Mouse (Mus musculus) stomach, embryonic 14.5 days (tissue): ENCODE results near the gene Abca2. TPM values are rescaled to one million over a fixed set of nuclear protein-coding genes. Genes with fewer than 3 reads are reported as not detected.

Experiments
- ATAC-seq: fragments of 200-750 bp; cut with Nextera tagmentation; 2 replicates; pipeline ENCODE4 v1.8.0; 2017; ENCODE audit warnings: low read depth, moderate TSS enrichment; ENCODE audit not compliant: insufficient number of reproducible peaks, insufficient read depth, low FRiP score
- H3K27ac ChIP-seq: fragments of 300-500 bp; sonication (generic); 2 replicates; pipeline ENCODE4 v1.5.1; 2014; ENCODE audit warnings: mild to moderate bottlenecking, low read length, moderate library complexity, mixed read lengths
- H3K27me3 ChIP-seq: fragments of 300-500 bp; sonication (generic); 2 replicates; pipeline ENCODE4 v1.6.1; 2014; ENCODE audit warnings: low read length, control low read depth, mixed read lengths; ENCODE audit not compliant: control insufficient read depth, insufficient read depth
- H3K36me3 ChIP-seq: fragments of 300-500 bp; sonication (generic); 2 replicates; pipeline ENCODE4 v1.6.1; 2014; ENCODE audit warnings: mild to moderate bottlenecking, control low read depth, low read length, moderate library complexity, mixed read lengths; ENCODE audit not compliant: control insufficient read depth, insufficient read depth
- H3K4me1 ChIP-seq: fragments of 300-500 bp; sonication (generic); 2 replicates; pipeline ENCODE4 v1.6.1; 2014; ENCODE audit warnings: low read length, control low read depth, mixed read lengths; ENCODE audit not compliant: control insufficient read depth, insufficient read depth
- H3K4me2 ChIP-seq: fragments of 300-500 bp; sonication (generic); replicated peaks from 2 replicates; pipeline ENCODE4 v1.6.1; 2014; ENCODE audit warnings: low read depth, low read length, control low read depth
- H3K4me3 ChIP-seq: fragments of 300-500 bp; sonication (generic); 2 replicates; pipeline ENCODE4 v1.5.1; 2014; ENCODE audit warnings: low read depth, low read length, control low read depth
- H3K9ac ChIP-seq: fragments of 300-500 bp; sonication (generic); replicated peaks from 2 replicates; pipeline ENCODE4 v1.6.1; 2014; ENCODE audit warnings: low read depth, mild to moderate bottlenecking, control low read depth, low read length, moderate library complexity, mixed read lengths
- H3K9me3 ChIP-seq: fragments of 300-500 bp; sonication (generic); 2 replicates; pipeline ENCODE4 v1.6.1; 2016; ENCODE audit warnings: low read depth, low read length, control low read depth; ENCODE audit not compliant: control insufficient read depth
- WGBS: fragments of 180-500 bp; shearing (Covaris S2); extraction: QIAGEN DNeasy Blood & Tissue Kit; methylation state at CpG from one replicate; pipeline ENCODE4 v1.1.7; 2014; 5-methylcytosine and 5-hydroxymethylcytosine counted together
- polyA plus RNA-seq: library from polyadenylated mRNA; unstranded; fragments of >200 nt; fragmentation: Nextera tagmentation; extraction: Ambion mirVana; gene quantifications from 2 replicates; pipeline ENCODE4 v1.2.1, GENCODE M21; 2014

Gene Abca2
- polyA plus RNA-seq, 1 experiment from 2014 or later = 5.4 TPM

- Histone ChIP-seq H3K4me2 (peak overlapping the region; percentile 94; the same call in 1 of the 2 replicates), H3K9ac (no peak overlapping the region; the same call in 1 of the 2 replicates)
Measured at GRCm38 (mm10) chr2:25429435-25430180, 1.1 kb downstream of the Abca2 start.

GRCm38 (mm10) chr2:25430395-25431233 lies 2.1 kb downstream of the Abca2 start:
- Histone ChIP-seq H3K4me2 (no peak overlapping the region), H3K27ac (no peak overlapping the region), H3K36me3 (no peaks in the 10 kb centered on the region), H3K9ac (no peak overlapping the region), H3K27me3 (no peaks in the 10 kb centered on the region), H3K4me1 (no peaks in the 10 kb centered on the region), H3K4me3 (no peak overlapping the region), H3K9me3 (no peaks in the 10 kb centered on the region)
- no peak for ATAC-seq
- WGBS = 71% methylated on average over 17 of the region's 17 CpGs

More at GRCm38 (mm10) chr2:25429435-25430180, 1.1 kb downstream of the Abca2 start:
- peaks cover 5% of the 10 kb centered on the region; the same call in 1 of the 2 replicates for H3K27me3 ChIP-seq
- no peaks in the 10 kb centered on the region for H3K36me3 ChIP-seq
- no peak overlapping the region for H3K4me3 ChIP-seq
- H3K4me1 ChIP-seq = no peaks in the 10 kb centered on the region
- no peak for ATAC-seq
- H3K9me3 ChIP-seq = no peaks in the 10 kb centered on the region
- 71% methylated on average over 5 of the region's 5 CpGs for WGBS
- no peak overlapping the region for H3K27ac ChIP-seq

- no peaks in the 10 kb centered on the region for H3K9me3 ChIP-seq
- H3K4me2 ChIP-seq = no peak overlapping the region
- 74% methylated on average over 6 of the region's 6 CpGs for WGBS
- H3K9ac ChIP-seq = no peak overlapping the region
- H3K36me3 ChIP-seq = no peaks in the 10 kb centered on the region
- no peaks in the 10 kb centered on the region for H3K4me1 ChIP-seq
- no peak overlapping the region for H3K4me3 ChIP-seq
- H3K27me3 ChIP-seq = no peaks in the 10 kb centered on the region
- no peak for ATAC-seq
- H3K27ac ChIP-seq = no peak overlapping the region
Measured at GRCm38 (mm10) chr2:25431308-25431855, 2.9 kb downstream of the Abca2 start.

GRCm38 (mm10) chr2:25432326-25433098 lies 4.0 kb downstream of the Abca2 start:
- H3K4me1 ChIP-seq = no peaks in the 10 kb centered on the region
- no peaks in the 10 kb centered on the region for H3K9me3 ChIP-seq
- H3K36me3 ChIP-seq = no peaks in the 10 kb centered on the region
- no peak overlapping the region for H3K4me3 ChIP-seq
- H3K27me3 ChIP-seq = no peaks in the 10 kb centered on the region
- H3K27ac ChIP-seq = no peak overlapping the region
- no peak overlapping the region for H3K9ac ChIP-seq
- no peak for ATAC-seq
- 77% methylated on average over 11 of the region's 11 CpGs for WGBS
- no peak overlapping the region for H3K4me2 ChIP-seq

- H3K9ac ChIP-seq = no peak overlapping the region
- H3K4me1 ChIP-seq = no peaks in the 10 kb centered on the region
- no peak for ATAC-seq
- H3K4me2 ChIP-seq = no peak overlapping the region
- no peaks in the 10 kb centered on the region for H3K9me3 ChIP-seq
- H3K27me3 ChIP-seq = no peaks in the 10 kb centered on the region
- H3K4me3 ChIP-seq = no peak overlapping the region
- H3K36me3 ChIP-seq = no peaks in the 10 kb centered on the region
- no peak overlapping the region for H3K27ac ChIP-seq
- 83% methylated on average over 17 of the region's 17 CpGs for WGBS
Measured at GRCm38 (mm10) chr2:25433101-25433500, 4.6 kb downstream of the Abca2 start.

DNA sequence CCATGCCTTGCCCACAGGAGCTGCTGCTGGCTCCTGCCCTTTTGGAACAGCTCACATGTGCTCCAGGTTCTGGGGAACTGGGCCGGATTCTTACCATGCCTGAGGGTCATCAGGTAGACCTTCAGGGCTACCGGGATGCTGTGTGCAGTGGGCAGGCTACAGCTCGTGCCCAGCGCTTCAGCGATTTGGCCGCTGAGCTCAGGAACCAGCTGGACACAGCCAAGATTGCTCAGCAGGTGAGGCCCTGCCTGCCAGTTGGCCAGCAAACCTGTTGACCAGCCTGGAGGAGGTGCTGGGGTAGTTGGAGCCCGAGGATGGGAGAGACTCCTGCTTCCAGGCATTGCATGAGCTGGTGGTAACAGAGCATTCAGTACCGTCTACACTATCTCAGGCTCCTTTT lies 5.8 kb downstream of the Abca2 start:
- H3K4me2 ChIP-seq = no peak overlapping the region
- 87% methylated on average over 8 of the region's 8 CpGs for WGBS
- no peaks in the 10 kb centered on the region for H3K9me3 ChIP-seq
- H3K36me3 ChIP-seq = no peaks in the 10 kb centered on the region
- no peak overlapping the region for H3K9ac ChIP-seq
- no peaks in the 10 kb centered on the region for H3K4me1 ChIP-seq
- H3K27ac ChIP-seq = no peak overlapping the region
- no peak for ATAC-seq
- no peak overlapping the region for H3K4me3 ChIP-seq
- H3K27me3 ChIP-seq = no peaks in the 10 kb centered on the region

DNA sequence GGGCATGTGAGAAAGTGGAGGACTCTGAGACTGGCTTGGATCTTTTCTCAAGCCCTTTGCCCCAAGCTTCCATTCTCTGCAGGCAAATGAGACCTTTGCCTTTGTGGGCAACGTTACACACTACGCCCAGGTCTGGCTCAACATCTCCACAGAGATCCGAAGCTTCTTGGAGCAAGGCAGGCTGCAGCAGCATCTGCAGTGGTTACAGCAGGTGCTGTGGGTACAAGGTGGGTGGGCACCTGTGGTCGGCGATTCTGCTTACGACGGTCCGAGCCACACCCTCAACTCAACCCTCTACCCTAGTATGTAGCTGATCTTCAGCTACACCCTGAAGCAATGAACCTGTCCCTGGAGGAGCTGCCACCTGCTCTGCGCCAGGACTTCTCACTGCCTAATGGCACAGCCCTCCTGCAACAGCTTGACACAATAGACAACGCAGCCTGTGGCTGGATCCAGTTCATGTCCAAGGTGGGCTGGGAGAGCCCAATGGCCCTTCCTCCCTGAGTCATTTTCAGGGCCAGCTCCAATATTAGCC lies 7.8 kb downstream of the Abca2 start:
- Histone ChIP-seq H3K27ac (no peak overlapping the region), H3K9me3 (no peaks in the 10 kb centered on the region), H3K9ac (no peak overlapping the region), H3K36me3 (no peaks in the 10 kb centered on the region), H3K4me3 (no peak overlapping the region), H3K27me3 (no peaks in the 10 kb centered on the region), H3K4me1 (no peaks in the 10 kb centered on the region), H3K4me2 (no peak overlapping the region)
- 89% methylated on average over 10 of the region's 10 CpGs for WGBS
- ATAC-seq = no peak

- ATAC-seq = no peak
- no peak overlapping the region for H3K27ac ChIP-seq
- H3K4me3 ChIP-seq = no peak overlapping the region
- no peak overlapping the region for H3K4me2 ChIP-seq
- H3K4me1 ChIP-seq = no peaks in the 10 kb centered on the region
- H3K9me3 ChIP-seq = no peaks in the 10 kb centered on the region
- H3K36me3 ChIP-seq = no peaks in the 10 kb centered on the region
- 88% methylated on average over 20 of the region's 20 CpGs for WGBS
- H3K9ac ChIP-seq = no peak overlapping the region
- H3K27me3 ChIP-seq = no peaks in the 10 kb centered on the region
Measured at GRCm38 (mm10) chr2:25441067-25441466, 12.6 kb downstream of the Abca2 start.
